Mouse (Mus musculus) megakaryocyte, adult 5-6 weeks (primary cell): ENCODE data around the gene Prss54. TPM values are rescaled to one million over a fixed set of nuclear protein-coding genes. Genes with fewer than 3 reads are reported as not detected.

Experiments used
- total RNA-seq, 2 experiments: library from RNA; stranded (forward) in 1 of 2; stranded (reverse) in 1 of 2; fragments of 153-499, 151-499 nt in 1 of 2; fragments of 221-1000, 200-1000 nt in 1 of 2; gene quantifications; 2 replicates each; pipeline versions ENCODE4 v1.2.3 to v1.2.4; 2015 to 2017

The Prss54 gene
- total RNA-seq, 2 experiments from 2014 or later: not detected

Other genes with a start within 250 kb of the Prss54 start
- gene Zfp319, start 244.4 kb downstream of the Prss54 start, total RNA-seq (2015): 5.6 and 6.7 TPM in 2 replicates
- gene Zfp319, start 244.4 kb downstream of the Prss54 start, total RNA-seq (2017): 3.7 and 4.2 TPM in 2 replicates
- 28.2 and 32.4 TPM in 2 replicates for gene Usb1, start 244.1 kb downstream of the Prss54 start, total RNA-seq (2015)
- 29.0 and 29.5 TPM in 2 replicates for gene Usb1, start 244.1 kb downstream of the Prss54 start, total RNA-seq (2017)
- gene Mmp15, start 224.1 kb downstream of the Prss54 start, total RNA-seq (2015): not detected in 2 replicates
- not detected in 2 replicates for gene Mmp15, start 224.1 kb downstream of the Prss54 start, total RNA-seq (2017)
- 45.0 and 53.8 TPM in 2 replicates for gene Cfap20, start 141.5 kb downstream of the Prss54 start, total RNA-seq (2015)
- 28.4 and 34.7 TPM in 2 replicates for gene Cfap20, start 141.5 kb downstream of the Prss54 start, total RNA-seq (2017)
- 83.3 and 88.4 TPM in 2 replicates for gene Csnk2a2, start 86.3 kb downstream of the Prss54 start, total RNA-seq (2015)
- 20.0 and 25.7 TPM in 2 replicates for gene Csnk2a2, start 86.3 kb downstream of the Prss54 start, total RNA-seq (2017)
- not detected in 2 replicates for gene Ccdc113, start 42.3 kb downstream of the Prss54 start, total RNA-seq (2015)
- gene Ccdc113, start 42.3 kb downstream of the Prss54 start, total RNA-seq (2017): not detected in 2 replicates
- 12.2 and 16.9 TPM in 2 replicates for gene Gins3, start 57.1 kb upstream of the Prss54 start, total RNA-seq (2015)
- gene Gins3, start 57.1 kb upstream of the Prss54 start, total RNA-seq (2017): 17.2 and 17.3 TPM in 2 replicates
- not detected in 2 replicates for gene Ndrg4, start 100.6 kb upstream of the Prss54 start, total RNA-seq (2015)
- not detected in 2 replicates for gene Ndrg4, start 100.6 kb upstream of the Prss54 start, total RNA-seq (2017)
- gene Setd6, start 139.5 kb upstream of the Prss54 start, total RNA-seq (2015): 17.3 and 19.3 TPM in 2 replicates
- 18.3 and 23.5 TPM in 2 replicates for gene Setd6, start 139.5 kb upstream of the Prss54 start, total RNA-seq (2017)
- gene Cnot1, start 231.1 kb upstream of the Prss54 start, total RNA-seq (2015): 174 and 179 TPM in 2 replicates
- gene Cnot1, start 231.1 kb upstream of the Prss54 start, total RNA-seq (2017): 107 and 144 TPM in 2 replicates
- 89.7 and 139 TPM in 2 replicates for gene Sap18b, start 249.0 kb upstream of the Prss54 start, total RNA-seq (2015)
- gene Sap18b, start 249.0 kb upstream of the Prss54 start, total RNA-seq (2017): 222 and 239 TPM in 2 replicates